Mouse (Mus musculus): ENCODE measurements around the gene Uaca. TPM values are rescaled to one million over a fixed set of nuclear protein-coding genes. Genes with fewer than 3 reads are reported as not detected.
"Not testable (repeated sequence)": the region's sequence is repeated elsewhere in the genome, so short reads cannot be mapped to it uniquely, and the experiment has no call there.

The Uaca gene
- polyA plus RNA-seq, 1 experiment from 2014 or later = 17.1 TPM

GRCm38 (mm10) chr9:60806021-60806420, 11.7 kb downstream of the Uaca start:
- Histone ChIP-seq H3K4me2 (ENCODE audit: low read length) (no peak overlapping the region), H3K9ac (ENCODE audit: low read length) (no peak overlapping the region), H3K4me3 (ENCODE audit: control insufficient read depth in 1 of 2, insufficient read depth in 1 of 2, low read depth in 1 of 2, low read length in 2 of 2) (no peak overlapping the region), H3K9me3 (ENCODE audit: control insufficient read depth, low read length) (0 out of 2 replicates have a peak, but pooled peaks cover 5% of the 10 kb centered on the region), H3K27me3 (ENCODE audit: control insufficient read depth, insufficient read depth, low read length) (no peaks in the 10 kb centered on the region), H3K27ac (replicated peaks in 1 of 2; ENCODE audit: control insufficient read depth in 1 of 2, insufficient read depth in 1 of 2, low read depth in 2 of 2, low read length in 2 of 2) (no peak overlapping the region), H3K4me1 (ENCODE audit: control insufficient read depth in 2 of 2, insufficient read depth in 2 of 2, low read length in 2 of 2) (peaks cover 4 to 9% of the 10 kb centered on the region in 2 experiments; a peak in 3 of 4 replicates), H3K36me3 (ENCODE audit: control insufficient read depth, insufficient read depth, low read length) (no peaks in the 10 kb centered on the region)
- no peak for ATAC-seq (ENCODE audit: insufficient number of reproducible peaks, insufficient read depth, low FRiP score, low read depth)
- 92% methylated on average over 2 of the region's 2 CpGs for WGBS

- H3K9ac ChIP-seq (ENCODE audit: low read length) = no peak overlapping the region
Observed at GRCm38 (mm10) chr9:60807996-60808395, 13.7 kb downstream of the Uaca start.

GRCm38 (mm10) chr9:60813139-60813880, 19.0 kb downstream of the Uaca start:
- Histone ChIP-seq H3K27ac (replicated peaks in 1 of 2; ENCODE audit: control insufficient read depth in 1 of 2, insufficient read depth in 1 of 2, low read depth in 2 of 2, low read length in 2 of 2) (peak overlapping the region; percentile 69 to 80), H3K4me1 (ENCODE audit: control insufficient read depth in 2 of 2, insufficient read depth in 2 of 2, low read length in 2 of 2) (peaks cover 13 to 22% of the 10 kb centered on the region in 2 experiments), H3K27me3 (ENCODE audit: control insufficient read depth, insufficient read depth, low read length) (no peaks in the 10 kb centered on the region), H3K4me2 (ENCODE audit: low read length) (peak overlapping the region; percentile 59), H3K36me3 (ENCODE audit: control insufficient read depth, insufficient read depth, low read length) (no peaks in the 10 kb centered on the region), H3K4me3 (ENCODE audit: control insufficient read depth in 1 of 2, insufficient read depth in 1 of 2, low read depth in 1 of 2, low read length in 2 of 2) (peak overlapping the region; percentile 21 to 27), H3K9me3 (ENCODE audit: control insufficient read depth, low read length) (0 out of 2 replicates have a peak, but pooled peaks cover 5% of the 10 kb centered on the region), H3K9ac (ENCODE audit: low read length) (peak overlapping the region; percentile 41)
- 2% methylated on average over 11 of the region's 11 CpGs for WGBS
- peak; percentile 75 for ATAC-seq (ENCODE audit: insufficient number of reproducible peaks, insufficient read depth, low FRiP score, low read depth)

More at GRCm38 (mm10) chr9:60807996-60808395, 13.7 kb downstream of the Uaca start:
- Histone ChIP-seq H3K4me3 (ENCODE audit: control insufficient read depth in 1 of 2, insufficient read depth in 1 of 2, low read depth in 1 of 2, low read length in 2 of 2) (no peak overlapping the region), H3K27ac (replicated peaks in 1 of 2; ENCODE audit: control insufficient read depth in 1 of 2, insufficient read depth in 1 of 2, low read depth in 2 of 2, low read length in 2 of 2) (no peak overlapping the region), H3K4me2 (ENCODE audit: low read length) (no peak overlapping the region), H3K4me1 (ENCODE audit: control insufficient read depth in 2 of 2, insufficient read depth in 2 of 2, low read length in 2 of 2) (peaks cover 4 to 14% of the 10 kb centered on the region in 2 experiments), H3K9me3 (ENCODE audit: control insufficient read depth, low read length) (0 out of 2 replicates have a peak, but pooled peaks cover 5% of the 10 kb centered on the region), H3K27me3 (ENCODE audit: control insufficient read depth, insufficient read depth, low read length) (no peaks in the 10 kb centered on the region), H3K36me3 (ENCODE audit: control insufficient read depth, insufficient read depth, low read length) (no peaks in the 10 kb centered on the region)
- WGBS = 86% methylated on average over 5 of the region's 5 CpGs
- ATAC-seq (ENCODE audit: insufficient number of reproducible peaks, insufficient read depth, low FRiP score, low read depth) = no peak

- H3K4me2 ChIP-seq (ENCODE audit: low read length) = no peak overlapping the region
- WGBS = 89% methylated on average over 8 of the region's 8 CpGs
- H3K27ac ChIP-seq (replicated peaks in 1 of 2; ENCODE audit: control insufficient read depth in 1 of 2, insufficient read depth in 1 of 2, low read depth in 2 of 2, low read length in 2 of 2) = no peak overlapping the region
- ATAC-seq (ENCODE audit: insufficient number of reproducible peaks, insufficient read depth, low FRiP score, low read depth) = no peak
- H3K9ac ChIP-seq (ENCODE audit: low read length) = no peak overlapping the region
- H3K4me1 ChIP-seq (ENCODE audit: control insufficient read depth in 2 of 2, insufficient read depth in 2 of 2, low read length in 2 of 2) = peaks cover 13 to 22% of the 10 kb centered on the region in 2 experiments
- no peak overlapping the region for H3K4me3 ChIP-seq (ENCODE audit: control insufficient read depth in 1 of 2, insufficient read depth in 1 of 2, low read depth in 1 of 2, low read length in 2 of 2)
- H3K27me3 ChIP-seq (ENCODE audit: control insufficient read depth, insufficient read depth, low read length) = no peaks in the 10 kb centered on the region
- H3K36me3 ChIP-seq (ENCODE audit: control insufficient read depth, insufficient read depth, low read length) = no peaks in the 10 kb centered on the region
- no peaks in the 10 kb centered on the region for H3K9me3 ChIP-seq (ENCODE audit: control insufficient read depth, low read length)
Observed at GRCm38 (mm10) chr9:60815502-60815901, 21.2 kb downstream of the Uaca start.

GRCm38 (mm10) chr9:60817585-60817984, 23.2 kb downstream of the Uaca start:
- H3K9me3 ChIP-seq (ENCODE audit: control insufficient read depth, low read length) = no peaks in the 10 kb centered on the region
- H3K4me3 ChIP-seq (ENCODE audit: control insufficient read depth in 1 of 2, insufficient read depth in 1 of 2, low read depth in 1 of 2, low read length in 2 of 2) = no peak overlapping the region
- H3K4me2 ChIP-seq (ENCODE audit: low read length) = no peak overlapping the region
- no peak overlapping the region for H3K9ac ChIP-seq (ENCODE audit: low read length)
- H3K27me3 ChIP-seq (ENCODE audit: control insufficient read depth, insufficient read depth, low read length) = no peaks in the 10 kb centered on the region
- no peak overlapping the region for H3K27ac ChIP-seq (replicated peaks in 1 of 2; ENCODE audit: control insufficient read depth in 1 of 2, insufficient read depth in 1 of 2, low read depth in 2 of 2, low read length in 2 of 2)
- peaks cover 13 to 21% of the 10 kb centered on the region in 2 experiments for H3K4me1 ChIP-seq (ENCODE audit: control insufficient read depth in 2 of 2, insufficient read depth in 2 of 2, low read length in 2 of 2)
- no peak for ATAC-seq (ENCODE audit: insufficient number of reproducible peaks, insufficient read depth, low FRiP score, low read depth)
- 72% methylated on average over 5 of the region's 5 CpGs for WGBS
- H3K36me3 ChIP-seq (ENCODE audit: control insufficient read depth, insufficient read depth, low read length) = no peaks in the 10 kb centered on the region

GRCm38 (mm10) chr9:60818582-60818981, 24.2 kb downstream of the Uaca start:
- ATAC-seq (ENCODE audit: insufficient number of reproducible peaks, insufficient read depth, low FRiP score, low read depth); H3K9ac ChIP-seq (ENCODE audit: low read length); H3K4me3 ChIP-seq (ENCODE audit: control insufficient read depth in 1 of 2, insufficient read depth in 1 of 2, low read depth in 1 of 2, low read length in 2 of 2); H3K36me3 ChIP-seq (ENCODE audit: control insufficient read depth, insufficient read depth, low read length); H3K4me2 ChIP-seq (ENCODE audit: low read length); H3K9me3 ChIP-seq (ENCODE audit: control insufficient read depth, low read length); H3K27me3 ChIP-seq (ENCODE audit: control insufficient read depth, insufficient read depth, low read length); H3K27ac ChIP-seq (replicated peaks in 1 of 2; ENCODE audit: control insufficient read depth in 1 of 2, insufficient read depth in 1 of 2, low read depth in 2 of 2, low read length in 2 of 2): not testable (repeated sequence)
- H3K4me1 ChIP-seq (ENCODE audit: control insufficient read depth in 2 of 2, insufficient read depth in 2 of 2, low read length in 2 of 2) = peaks cover 8 to 14% of the 10 kb centered on the region in 2 experiments; a peak in 3 of 4 replicates
- WGBS = 46% methylated on average over 6 of the region's 8 CpGs

GRCm38 (mm10) chr9:60819340-60819739, 25.0 kb downstream of the Uaca start:
- Histone ChIP-seq H3K9ac (ENCODE audit: low read length) (no peak overlapping the region), H3K4me2 (ENCODE audit: low read length) (no peak overlapping the region), H3K27ac (replicated peaks in 1 of 2; ENCODE audit: control insufficient read depth in 1 of 2, insufficient read depth in 1 of 2, low read depth in 2 of 2, low read length in 2 of 2) (no peak overlapping the region), H3K4me3 (ENCODE audit: control insufficient read depth in 1 of 2, insufficient read depth in 1 of 2, low read depth in 1 of 2, low read length in 2 of 2) (no peak overlapping the region), H3K4me1 (ENCODE audit: control insufficient read depth in 2 of 2, insufficient read depth in 2 of 2, low read length in 2 of 2) (peaks cover 2 to 7% of the 10 kb centered on the region in 2 experiments; a peak in 2 of 4 replicates), H3K27me3 (ENCODE audit: control insufficient read depth, insufficient read depth, low read length) (no peaks in the 10 kb centered on the region), H3K9me3 (ENCODE audit: control insufficient read depth, low read length) (no peaks in the 10 kb centered on the region), H3K36me3 (ENCODE audit: control insufficient read depth, insufficient read depth, low read length) (no peaks in the 10 kb centered on the region)
- ATAC-seq (ENCODE audit: insufficient number of reproducible peaks, insufficient read depth, low FRiP score, low read depth) = no peak
- WGBS = 26% methylated on average over 1 of the region's 1 CpGs

Measured in heart, embryonic 14.5 days (tissue).